Mouse (Mus musculus) urinary bladder, postnatal 36 days (tissue): ENCODE data around the gene Ing3.
A peak's percentile ranks its signal among the peaks of the same experiment; 100 is the strongest.

Experiments used
- DNase-seq, 2 experiments: peaks; one replicate each; pipeline ENCODE4 v3.0.0; 2022; ENCODE audit warnings: low spot score in 2 of 2, mixed read lengths in 1 of 2

Ing3 gene

GRCm38 (mm10) chr6:21991151-21991550, 41.8 kb downstream of the Ing3 start:
- no peak for DNase-seq

GRCm38 (mm10) chr6:21993070-21993469, 43.7 kb downstream of the Ing3 start:
- DNase-seq, result no peak

- DNase-seq, result no peak
Observed at GRCm38 (mm10) chr6:21998131-21998530, 48.8 kb downstream of the Ing3 start.

- no peak for DNase-seq
Observed at GRCm38 (mm10) chr6:21999025-21999424, 49.7 kb downstream of the Ing3 start.

- DNase-seq, result no peak
Observed at GRCm38 (mm10) chr6:22000086-22000485, 50.7 kb downstream of the Ing3 start.

GRCm38 (mm10) chr6:22000881-22001280, 51.5 kb downstream of the Ing3 start:
- DNase-seq, result no peak

GRCm38 (mm10) chr6:22001284-22001916, 52.0 kb downstream of the Ing3 start:
- DNase-seq, result no peak

- DNase-seq, result no peak
Observed at GRCm38 (mm10) chr6:22002521-22003199, 53.3 kb downstream of the Ing3 start.

GRCm38 (mm10) chr6:22003200-22003587, 53.8 kb downstream of the Ing3 start:
- DNase-seq, result peak; percentile 30 to 53

GRCm38 (mm10) chr6:22003959-22004543, 54.7 kb downstream of the Ing3 start:
- DNase-seq, result no peak

GRCm38 (mm10) chr6:22008346-22008745, 59.0 kb downstream of the Ing3 start:
- DNase-seq, result no peak

GRCm38 (mm10) chr6:22010258-22010657, 60.9 kb downstream of the Ing3 start:
- DNase-seq, result no peak

- DNase-seq, result no peak
Observed at GRCm38 (mm10) chr6:22010761-22011281, 61.5 kb downstream of the Ing3 start.

- DNase-seq, result no peak
Observed at GRCm38 (mm10) chr6:22011546-22011945, 62.2 kb downstream of the Ing3 start.

GRCm38 (mm10) chr6:22012099-22012498, 62.7 kb downstream of the Ing3 start:
- no peak for DNase-seq

- DNase-seq, result no peak
Observed at GRCm38 (mm10) chr6:22012501-22012900, 63.1 kb downstream of the Ing3 start.

- no peak for DNase-seq
Observed at GRCm38 (mm10) chr6:22013394-22013793, 64.0 kb downstream of the Ing3 start.

GRCm38 (mm10) chr6:22014291-22014911, 65.0 kb downstream of the Ing3 start:
- DNase-seq, result no peak

- no peak for DNase-seq
Observed at GRCm38 (mm10) chr6:22017631-22018030, 68.3 kb downstream of the Ing3 start.

GRCm38 (mm10) chr6:22018768-22019445, 69.5 kb downstream of the Ing3 start:
- no peak for DNase-seq

GRCm38 (mm10) chr6:22019637-22020036, 70.3 kb downstream of the Ing3 start:
- no peak for DNase-seq

- no peak for DNase-seq
Observed at GRCm38 (mm10) chr6:22020696-22021095, 71.3 kb downstream of the Ing3 start.
